Mouse (Mus musculus) layer of hippocampus, adult 9-10 months (tissue): ENCODE data around the gene Bms1.
A peak's percentile ranks its signal among the peaks of the same experiment; 100 is the strongest.

Experiments
- DNase-seq: peaks from one replicate; pipeline ENCODE4 v3.0.0; 2022; ENCODE audit warnings: low spot score

Bms1 gene

GRCm38 (mm10) chr6:118419050-118419920 is at the start of gene Bms1:
Bms1 (minus strand) TSS chr6:118419474.
- peak; percentile 88 for DNase-seq

DNA sequence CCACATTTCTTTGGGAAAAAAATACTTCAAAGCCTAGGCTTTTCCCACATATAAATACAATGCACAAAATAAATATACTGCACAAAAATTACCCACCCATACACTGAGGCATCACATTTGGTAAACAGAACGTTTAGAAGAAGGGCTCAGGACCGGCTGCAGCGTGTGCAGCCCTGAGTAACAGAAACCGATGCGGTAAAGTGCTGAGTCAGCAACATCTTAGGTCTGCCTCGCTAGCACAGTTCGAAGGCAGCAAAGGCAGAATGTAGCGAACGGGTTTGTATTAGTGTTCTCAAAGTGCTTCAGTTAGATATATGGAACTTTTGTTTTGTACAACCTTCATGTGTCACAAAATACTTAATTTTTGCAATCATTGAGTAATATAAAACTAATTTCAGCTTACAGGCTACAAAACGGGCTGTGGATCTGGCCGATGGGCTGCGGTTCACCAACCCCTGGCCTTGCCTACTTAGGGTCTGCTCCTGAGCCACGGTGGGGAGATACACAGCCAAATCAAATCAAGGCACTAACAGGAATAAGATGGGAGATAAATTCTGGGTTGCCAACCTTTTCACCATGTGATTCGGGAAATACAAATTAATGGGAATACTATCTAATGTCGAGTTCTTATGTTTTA is 42.9 kb upstream of the Bms1 start:
- no peak for DNase-seq

- DNase-seq = no peak
Observed at GRCm38 (mm10) chr6:118457726-118458125, 38.5 kb upstream of the Bms1 start.

DNA sequence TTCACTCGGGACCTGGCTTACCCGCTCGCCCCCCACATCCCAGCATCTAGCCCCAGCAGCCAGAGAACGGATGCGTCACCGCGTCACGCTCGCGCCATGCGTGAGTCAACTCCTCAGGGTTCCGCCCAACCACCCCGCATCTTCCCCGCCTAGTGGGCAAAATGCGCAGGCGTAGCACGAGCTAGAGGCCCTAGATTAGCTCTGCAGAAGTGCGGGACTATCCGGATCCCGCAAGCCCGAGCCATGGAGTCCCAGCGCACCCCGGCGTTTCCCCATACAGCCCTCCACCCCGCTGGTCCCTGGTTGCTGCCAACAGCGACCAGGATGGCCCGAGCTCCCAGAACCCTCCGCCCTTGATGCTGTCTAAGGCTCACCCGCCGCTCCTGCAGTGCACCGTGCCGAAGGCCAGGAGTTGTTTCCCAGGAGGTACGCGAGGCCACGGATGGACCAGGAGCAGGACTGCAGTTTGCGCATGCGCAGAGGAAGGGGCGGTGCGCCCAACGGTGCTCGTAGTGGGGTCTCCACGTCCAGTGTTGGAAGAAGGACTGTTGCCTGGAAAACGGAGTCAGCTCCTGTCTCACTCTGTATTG is 35.9 kb upstream of the Bms1 start, which contains the start of gene Zfp248:
Gene Zfp248 (minus strand): TSS at position 487 of the 590 bp plus-strand sequence.
- peak; percentile 73 for DNase-seq

DNA sequence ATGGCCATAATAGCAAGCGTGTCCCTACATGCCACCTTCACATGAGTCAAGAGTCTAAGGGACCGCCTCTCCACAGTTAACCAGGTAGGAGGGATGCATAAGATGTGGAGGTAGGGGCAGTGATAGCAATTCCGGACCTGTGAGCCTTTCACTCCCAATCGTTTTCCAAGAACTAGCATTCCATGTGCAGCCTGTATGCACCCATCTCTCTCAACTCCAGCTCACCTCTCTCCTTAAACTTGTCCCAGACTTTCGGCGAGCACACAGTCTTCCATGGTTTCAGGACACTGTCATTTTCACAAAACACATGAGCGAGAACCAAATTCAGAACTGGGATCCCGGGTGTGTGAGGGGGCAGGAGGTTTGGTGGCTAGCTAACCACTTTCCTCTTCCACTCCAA is 35.2 kb upstream of the Bms1 start:
- no peak for DNase-seq

GRCm38 (mm10) chr6:118431502-118431901 is 12.2 kb upstream of the Bms1 start:
- DNase-seq = no peak

DNA sequence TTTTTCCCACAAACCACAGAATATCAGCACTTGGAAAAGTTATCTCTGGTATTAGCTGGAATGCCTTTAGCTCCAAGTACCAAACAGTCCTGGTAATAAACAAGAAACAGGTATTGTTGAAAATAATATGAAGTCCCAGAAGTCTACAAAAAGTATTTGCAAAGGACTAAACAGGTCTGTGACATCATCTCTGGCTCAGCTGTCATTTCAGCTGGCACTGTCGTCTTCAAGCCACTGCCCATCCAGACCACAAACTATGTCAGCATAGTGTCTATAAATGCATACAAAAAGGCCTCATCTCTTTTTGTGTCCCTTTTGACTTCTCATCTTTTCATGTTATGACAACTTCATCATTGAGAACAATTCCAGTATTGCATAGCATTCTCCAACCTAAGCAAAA is 7.4 kb upstream of the Bms1 start:
- no peak for DNase-seq

DNA sequence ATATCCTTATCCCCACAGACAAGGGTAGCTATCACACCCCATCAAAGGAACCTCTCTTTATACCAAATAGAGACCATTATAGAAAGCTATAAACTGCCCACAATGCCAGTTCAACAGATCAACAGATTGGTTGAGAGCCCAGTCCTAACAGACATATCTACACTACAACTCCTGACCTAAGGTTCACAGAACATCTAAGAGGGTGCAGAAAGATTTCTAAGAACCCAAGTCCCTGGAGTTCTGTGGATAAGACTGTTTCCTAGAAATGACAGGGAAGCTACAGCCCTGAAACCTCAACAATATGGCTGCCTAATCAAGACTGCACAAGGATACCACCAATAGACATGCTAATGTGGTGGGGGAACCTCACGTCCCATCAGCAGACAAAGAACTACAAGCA is 8.8 kb downstream of the Bms1 start:
- no peak for DNase-seq

DNA sequence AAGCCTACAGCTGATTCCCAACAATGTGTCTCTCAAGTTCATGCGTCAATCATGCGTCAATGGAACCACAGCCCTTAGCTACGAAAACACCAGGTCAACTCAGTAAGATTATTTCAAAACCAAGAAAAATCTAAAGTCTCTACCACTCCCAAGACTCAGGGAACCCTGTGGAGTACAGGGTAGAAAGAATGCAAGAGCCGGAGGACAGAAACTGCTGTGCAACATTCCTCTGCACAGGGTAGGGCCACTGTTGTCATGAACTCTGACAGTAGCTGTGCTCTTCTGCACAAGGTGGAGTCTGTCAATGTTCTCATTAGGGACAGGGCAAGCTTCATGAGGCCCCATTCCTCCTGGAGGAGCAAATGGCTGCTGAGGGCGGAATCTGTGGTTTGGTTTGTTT is 10.8 kb downstream of the Bms1 start:
- DNase-seq = no peak

DNA sequence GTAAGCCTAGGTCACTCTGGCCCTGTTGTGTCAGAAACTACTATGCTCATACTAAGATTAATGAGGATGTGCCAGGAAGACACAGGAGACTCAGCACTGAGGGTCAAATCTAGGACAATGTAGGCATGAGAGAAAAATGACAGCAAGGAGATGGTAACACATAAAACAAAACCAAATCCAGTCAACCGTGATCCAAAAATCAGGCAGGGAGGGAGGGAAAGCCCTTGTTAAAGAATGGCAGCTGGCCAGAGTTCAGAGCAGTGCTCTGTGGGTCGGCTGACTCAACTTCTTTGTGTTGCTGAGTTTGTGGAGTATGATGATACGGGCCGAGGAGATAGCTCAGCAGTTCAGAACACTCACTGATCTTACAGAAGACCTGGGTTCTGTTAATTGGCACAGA is 12.9 kb downstream of the Bms1 start:
- DNase-seq = no peak

DNA sequence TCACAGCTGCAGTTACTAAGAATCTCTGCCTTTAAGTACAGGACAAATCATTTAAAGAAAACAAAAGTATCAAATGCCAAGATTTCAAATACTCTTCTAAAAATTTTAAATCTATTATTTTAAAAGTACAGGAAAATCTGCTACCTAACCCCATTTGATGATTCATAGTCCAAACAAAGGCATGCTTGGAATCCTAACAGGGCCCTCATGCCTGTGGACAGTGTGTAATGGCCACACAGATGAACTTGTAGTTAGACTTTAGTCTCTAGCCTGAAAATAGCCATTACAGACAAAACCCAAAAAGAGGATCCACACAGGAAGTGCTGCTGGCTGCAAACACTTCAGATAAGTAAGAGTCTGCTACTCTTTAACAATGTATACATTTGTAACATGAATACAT is 28.5 kb downstream of the Bms1 start:
- no peak for DNase-seq

- DNase-seq = no peak
Observed at GRCm38 (mm10) chr6:118385962-118386361, 33.3 kb downstream of the Bms1 start.

- DNase-seq = no peak
Observed at GRCm38 (mm10) chr6:118381234-118381633, 38.0 kb downstream of the Bms1 start.

DNA sequence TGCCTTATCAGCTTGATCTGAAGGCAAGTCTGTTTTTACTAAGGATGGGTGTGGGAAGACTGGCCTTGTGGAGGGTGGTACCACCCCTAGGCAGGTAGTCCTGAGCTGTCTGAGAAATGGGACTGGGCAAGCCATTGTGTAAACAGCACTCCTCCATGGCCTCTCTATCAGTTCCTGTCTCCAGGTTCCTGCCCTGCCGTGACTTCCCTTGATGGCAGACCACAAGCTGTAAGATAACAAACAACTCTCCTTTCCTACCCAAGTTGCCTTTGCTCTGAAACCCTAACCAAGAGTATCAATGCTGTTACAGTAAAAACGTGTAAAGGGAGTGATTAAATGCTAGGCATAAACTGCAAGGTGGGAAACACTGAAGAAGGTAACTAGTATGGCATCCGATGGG is 38.6 kb downstream of the Bms1 start:
- no peak for DNase-seq

- peak; percentile 37 for DNase-seq
Observed at GRCm38 (mm10) chr6:118379451-118380167, 39.7 kb downstream of the Bms1 start.

GRCm38 (mm10) chr6:118377611-118378010 is 41.7 kb downstream of the Bms1 start:
- no peak for DNase-seq

GRCm38 (mm10) chr6:118376023-118376422 is 43.3 kb downstream of the Bms1 start:
- DNase-seq = no peak

DNA sequence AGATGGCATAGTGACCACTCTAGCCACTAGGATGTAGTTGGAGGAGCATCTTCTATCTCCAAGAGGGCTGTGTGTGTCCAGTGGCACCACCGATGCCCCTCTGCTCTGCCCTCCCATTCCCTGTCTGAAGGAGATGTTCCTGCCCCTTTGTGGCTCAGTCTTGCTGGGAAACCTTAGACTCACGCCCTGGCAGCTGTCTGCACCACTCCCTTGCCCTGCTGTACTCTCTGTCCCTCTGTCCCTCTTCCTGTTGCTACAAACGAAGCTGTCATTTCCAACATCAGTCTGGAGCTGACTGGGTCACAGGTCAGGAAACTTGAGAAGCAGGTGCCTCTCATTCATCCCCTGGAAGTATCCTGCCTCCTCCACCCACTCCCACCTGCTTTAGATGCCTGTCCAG is 43.8 kb downstream of the Bms1 start:
- DNase-seq = no peak

GRCm38 (mm10) chr6:118375026-118375425 is 44.2 kb downstream of the Bms1 start:
- no peak for DNase-seq

GRCm38 (mm10) chr6:118373294-118373693 is 46.0 kb downstream of the Bms1 start:
- peak; percentile 21 for DNase-seq

- DNase-seq = no peak
Observed at GRCm38 (mm10) chr6:118372794-118373193, 46.5 kb downstream of the Bms1 start.

GRCm38 (mm10) chr6:118367502-118367901 is 51.8 kb downstream of the Bms1 start:
- DNase-seq = no peak
